Mouse (Mus musculus): Measurements from ENCODE around the gene Tmem100. TPM values are rescaled to one million over a fixed set of nuclear protein-coding genes. Genes with fewer than 3 reads are reported as not detected.
A peak's percentile ranks its signal among the peaks of the same experiment; 100 is the strongest.

Gene Tmem100
- total RNA-seq, 2 experiments from 2014 or later, result 18.1 to 20.6 TPM

DNA sequence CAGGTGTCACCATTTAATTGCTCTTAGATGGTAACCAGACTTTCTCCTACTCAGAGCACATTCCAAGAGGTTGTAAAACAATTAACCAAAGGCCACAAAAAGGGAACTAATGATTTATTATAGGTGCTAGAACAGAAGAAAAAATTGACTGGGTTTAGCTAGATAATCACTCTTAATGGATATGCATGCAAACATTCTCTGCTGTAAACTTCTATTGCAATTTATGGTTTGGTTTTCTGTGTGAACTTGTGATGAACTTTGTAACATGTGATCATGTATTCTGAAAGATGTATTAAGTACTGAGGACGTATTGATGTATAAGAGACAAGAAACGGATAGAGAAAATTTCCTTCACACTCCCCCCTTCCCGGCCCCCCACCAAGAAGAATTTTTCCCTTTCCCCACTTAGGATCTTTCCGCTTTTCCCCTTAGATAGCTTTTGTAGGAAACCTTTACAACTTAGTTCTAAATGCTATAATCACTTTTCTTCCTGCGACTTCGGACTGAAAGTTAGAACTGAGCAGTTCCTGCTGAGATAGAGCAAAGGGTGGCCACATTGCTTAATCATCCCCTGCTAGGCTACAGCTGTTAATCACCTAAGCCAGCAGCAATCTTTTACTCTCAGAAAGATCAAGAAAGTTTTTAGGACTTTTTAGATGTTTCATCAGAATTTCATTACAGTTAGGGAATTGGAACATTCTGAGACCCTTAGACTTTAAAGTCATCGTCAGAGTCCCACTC is 22.2 kb upstream of the Tmem100 start:
- no peak for DNase-seq (ENCODE audit: extremely low spot score in 1 of 2, low spot score in 1 of 2)

DNA sequence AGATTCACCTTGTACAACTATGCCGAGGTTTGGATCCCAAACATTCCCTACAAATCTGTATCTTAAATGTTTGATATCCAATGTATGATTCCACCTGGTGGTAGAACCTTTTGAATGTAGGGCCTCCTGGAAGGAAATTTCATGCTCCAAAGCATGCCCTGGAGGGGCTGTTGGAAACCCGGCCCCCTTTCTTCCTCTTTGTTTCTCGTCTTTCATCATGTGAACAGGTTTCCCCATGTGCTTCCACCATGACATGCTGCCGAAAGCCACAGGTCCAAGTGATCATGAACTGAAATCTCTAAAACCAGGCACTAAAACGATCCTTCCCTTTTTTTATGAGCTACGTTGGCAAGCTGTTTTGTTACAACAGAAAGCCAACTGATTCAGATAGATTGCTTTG is 16.5 kb upstream of the Tmem100 start:
- DNase-seq (ENCODE audit: extremely low spot score in 1 of 2, low spot score in 1 of 2), result no peak

DNA sequence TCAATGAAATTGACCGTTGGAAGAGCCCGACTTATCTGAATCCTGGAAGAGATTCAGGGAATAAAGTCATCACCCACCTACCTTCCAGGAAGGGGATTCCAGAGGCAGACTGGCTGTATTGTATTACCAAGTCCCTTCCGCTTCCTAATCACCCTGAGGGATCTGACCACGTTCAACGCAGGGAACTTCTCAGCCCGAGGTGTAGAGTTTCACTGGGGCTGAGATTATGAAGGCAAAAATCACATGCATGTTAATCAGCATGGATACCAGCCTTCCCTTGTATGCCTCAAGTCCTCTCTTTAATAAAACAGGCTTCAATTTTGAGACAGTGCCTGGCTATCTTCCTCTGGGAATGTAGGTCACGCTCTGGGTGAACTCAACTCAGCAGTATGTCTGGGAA is 14.9 kb upstream of the Tmem100 start:
- no peak for DNase-seq (ENCODE audit: extremely low spot score in 1 of 2, low spot score in 1 of 2)

DNA sequence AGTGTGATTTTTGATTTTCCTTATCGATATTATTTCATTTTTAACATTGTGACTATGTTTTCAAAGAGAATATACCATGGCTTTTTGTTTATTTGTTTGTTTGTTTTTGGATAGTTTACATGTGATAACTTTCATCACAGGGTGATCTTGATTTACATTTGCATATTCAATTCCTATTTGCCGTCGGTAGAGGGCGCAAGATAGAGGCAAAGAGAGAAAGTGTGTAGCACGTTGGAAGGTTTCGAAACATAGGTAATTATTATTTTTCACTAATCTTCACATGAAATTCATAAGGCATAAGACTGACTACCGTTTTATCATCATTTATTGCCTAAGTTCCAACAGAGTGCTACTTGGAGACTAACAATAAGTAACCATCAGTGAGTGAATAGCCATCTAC is 11.0 kb upstream of the Tmem100 start:
- DNase-seq (ENCODE audit: extremely low spot score in 1 of 2, low spot score in 1 of 2), result peak in 1 of 2 experiments; percentile 63

DNA sequence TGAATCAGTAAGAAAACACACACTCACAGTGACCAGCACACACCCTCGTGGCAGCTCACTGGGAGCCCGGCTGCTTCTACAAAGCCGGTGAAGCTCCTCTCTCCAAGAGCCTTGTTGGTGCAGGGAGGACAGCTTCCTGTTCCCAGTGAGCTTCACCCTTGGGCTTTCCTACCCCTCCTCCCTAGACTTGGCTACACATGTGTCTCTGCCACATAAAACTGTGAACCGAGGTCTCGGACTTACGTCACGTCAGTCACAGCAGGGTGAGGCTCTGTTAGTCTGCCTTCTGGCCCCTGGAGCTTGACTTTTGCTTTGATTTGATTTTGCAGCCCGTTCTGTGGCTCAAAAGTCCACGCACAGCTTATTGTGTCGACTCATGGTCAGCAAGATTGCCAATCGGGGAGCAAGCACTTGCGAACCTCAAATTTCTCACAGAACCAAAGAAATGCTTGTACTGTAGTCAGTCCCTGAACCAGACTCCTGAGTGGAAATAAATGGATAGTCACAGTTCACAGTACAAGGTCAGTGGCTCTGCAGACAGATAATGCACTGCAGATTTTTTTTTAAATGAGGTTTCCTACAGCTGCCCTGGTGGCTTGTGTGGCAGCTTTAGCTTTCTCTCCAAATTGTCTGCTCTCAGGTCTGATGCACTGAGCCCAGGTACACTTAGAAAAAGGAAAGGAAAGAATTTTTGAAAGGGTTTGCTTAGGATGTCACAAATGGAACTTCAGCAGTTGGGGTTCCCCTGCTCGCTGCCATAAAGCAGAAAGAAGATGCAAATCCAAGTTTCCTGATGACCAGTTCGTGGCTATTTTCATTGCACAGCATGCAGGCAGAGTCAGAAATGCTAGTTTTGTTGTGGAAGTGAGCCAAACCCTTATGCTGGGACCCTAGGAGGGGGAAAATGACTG is 4.0 kb upstream of the Tmem100 start:
- no peak for DNase-seq (ENCODE audit: extremely low spot score in 1 of 2, low spot score in 1 of 2)

DNA sequence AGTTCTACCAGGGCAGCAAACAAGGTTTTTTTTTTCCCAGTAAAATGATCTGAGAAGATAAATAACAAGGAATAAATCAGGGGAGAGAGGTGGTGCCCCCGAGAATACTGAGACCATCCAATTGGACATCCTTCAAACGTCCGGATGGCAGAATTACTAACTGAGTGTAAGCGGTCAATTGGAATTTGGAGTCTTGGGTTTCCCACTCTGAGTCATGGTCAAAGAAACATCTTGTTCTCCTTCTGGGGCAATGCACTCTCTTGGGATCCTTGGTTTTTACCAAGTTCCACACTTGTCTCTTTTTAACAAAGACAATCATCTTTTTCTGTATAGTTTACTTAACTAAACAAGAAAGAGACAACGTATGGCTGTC is 3.4 kb upstream of the Tmem100 start:
- DNase-seq (ENCODE audit: extremely low spot score in 1 of 2, low spot score in 1 of 2), result no peak

DNA sequence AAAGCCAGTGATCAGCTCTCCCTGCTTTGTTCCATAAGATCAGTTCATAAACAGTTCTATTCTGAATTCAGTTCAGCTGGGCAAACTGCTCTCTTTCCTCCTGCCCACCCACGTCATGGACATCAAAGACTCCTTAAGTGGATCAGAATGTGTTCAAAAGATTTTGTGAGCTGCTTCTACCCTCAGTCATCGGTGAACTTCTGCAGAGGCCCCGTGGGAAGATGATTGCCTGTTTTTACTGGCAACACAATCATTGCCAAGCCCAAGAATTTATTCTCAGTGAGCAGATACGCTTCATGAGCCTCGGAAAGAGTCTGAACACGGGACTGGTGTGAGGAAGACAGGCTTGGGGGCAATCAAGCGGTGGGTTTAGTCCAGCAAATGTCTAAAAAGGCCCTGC is 2.9 kb upstream of the Tmem100 start:
- DNase-seq (ENCODE audit: extremely low spot score in 1 of 2, low spot score in 1 of 2), result no peak

DNA sequence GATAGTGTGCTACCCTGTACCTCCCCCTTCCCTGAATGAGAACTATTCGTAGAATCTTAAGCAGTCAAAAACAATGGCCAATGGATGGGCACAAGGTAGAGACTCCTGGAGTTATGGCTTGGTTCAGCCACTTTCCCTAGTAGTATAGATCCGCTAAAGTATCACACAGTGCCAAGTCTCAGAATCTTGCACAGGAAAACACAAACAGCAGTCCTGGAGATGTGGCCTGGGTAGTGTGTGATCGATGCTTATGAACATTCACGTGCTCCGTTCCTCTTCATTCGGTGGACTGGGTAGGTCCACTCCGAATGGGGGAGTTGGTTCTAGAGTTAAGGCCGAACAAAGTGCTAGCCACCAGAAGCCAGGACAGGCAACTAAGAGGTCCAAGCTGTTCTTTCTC is 1.4 kb upstream of the Tmem100 start:
- DNase-seq (ENCODE audit: extremely low spot score in 1 of 2, low spot score in 1 of 2), result no peak

DNA sequence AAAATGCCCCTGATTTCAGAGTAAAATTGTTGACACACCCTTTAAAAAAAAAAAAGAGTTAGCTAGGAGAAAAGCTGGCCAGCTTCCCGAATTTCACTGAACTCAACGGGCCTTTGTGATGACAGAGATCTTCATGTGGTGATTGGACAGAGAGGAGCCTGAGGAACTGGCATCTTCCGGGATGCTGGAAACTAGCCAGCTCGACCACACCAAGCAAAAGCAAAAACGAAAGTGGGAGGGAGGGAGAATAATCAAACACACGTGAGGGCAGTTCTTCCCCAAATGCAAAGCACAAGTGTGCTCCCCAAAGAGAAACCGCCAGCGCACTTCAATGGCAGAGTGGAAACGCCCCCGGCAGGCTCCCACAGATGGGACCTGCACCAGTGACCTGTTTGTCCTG is 794 bp upstream of the Tmem100 start:
- DNase-seq (ENCODE audit: extremely low spot score in 1 of 2, low spot score in 1 of 2), result no peak

DNA sequence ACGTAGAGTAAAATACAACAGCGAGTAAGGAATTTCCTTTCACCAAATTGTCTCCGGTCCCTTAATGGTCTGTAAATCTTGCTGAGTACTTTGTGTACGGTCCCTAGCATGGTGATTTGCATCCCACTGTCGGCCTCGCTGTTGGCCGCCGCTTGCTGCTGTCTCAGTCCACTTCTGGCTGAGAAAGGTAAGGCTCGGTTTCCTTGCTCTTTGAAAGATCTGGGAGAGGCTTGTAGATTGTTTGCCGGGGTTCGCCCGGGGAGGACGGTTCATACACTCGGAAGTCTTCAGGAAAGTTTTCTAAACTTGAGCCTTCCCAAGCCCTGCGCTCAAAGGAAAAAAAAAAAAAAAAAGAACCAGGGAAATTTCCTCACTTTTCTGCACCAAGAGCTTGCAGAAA is 409 bp downstream of the Tmem100 start:
- DNase-seq (ENCODE audit: extremely low spot score in 1 of 2, low spot score in 1 of 2), result peak in 1 of 2 experiments; percentile 32

DNA sequence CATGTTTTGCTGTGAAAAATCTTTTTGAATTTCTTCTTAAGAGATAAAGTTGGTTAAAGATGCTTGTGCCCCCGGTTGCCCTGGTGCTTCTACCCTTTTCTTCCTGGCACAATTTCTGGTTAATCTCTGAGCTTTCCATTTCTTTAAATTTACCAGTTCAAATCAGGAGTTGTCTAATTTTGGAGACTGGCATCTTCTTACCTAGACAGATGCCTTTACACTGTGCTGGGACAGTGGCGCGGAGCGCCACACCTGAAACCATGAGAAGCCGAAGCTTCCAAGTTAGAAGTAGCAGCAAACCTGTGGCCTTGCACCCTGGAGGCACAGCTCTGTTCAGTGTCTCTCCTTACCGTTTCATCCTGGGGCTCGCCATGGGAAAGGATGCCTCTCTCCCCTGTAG is 928 bp downstream of the Tmem100 start:
- DNase-seq (ENCODE audit: extremely low spot score in 1 of 2, low spot score in 1 of 2), result no peak

DNA sequence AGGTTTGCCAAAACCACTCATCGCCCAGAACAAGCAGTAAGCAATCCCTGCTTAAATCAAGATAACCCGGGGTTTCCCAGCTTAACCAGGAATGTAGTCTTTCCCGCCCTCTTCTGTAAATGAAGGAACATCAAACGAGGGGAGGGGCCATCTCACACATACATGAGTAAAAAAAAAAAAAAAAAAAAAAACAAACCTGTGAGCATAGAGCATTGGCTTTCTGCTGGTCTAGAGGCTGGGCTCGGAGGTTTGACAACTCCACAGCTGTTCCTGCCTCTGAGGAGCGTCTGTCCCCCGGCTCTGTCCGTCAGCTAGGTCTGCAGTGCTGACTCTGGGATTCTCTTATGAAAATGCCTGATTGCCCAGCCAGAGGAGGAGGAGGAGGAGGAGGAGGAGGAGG is 2.7 kb downstream of the Tmem100 start:
- no peak for DNase-seq (ENCODE audit: extremely low spot score in 1 of 2, low spot score in 1 of 2)

DNA sequence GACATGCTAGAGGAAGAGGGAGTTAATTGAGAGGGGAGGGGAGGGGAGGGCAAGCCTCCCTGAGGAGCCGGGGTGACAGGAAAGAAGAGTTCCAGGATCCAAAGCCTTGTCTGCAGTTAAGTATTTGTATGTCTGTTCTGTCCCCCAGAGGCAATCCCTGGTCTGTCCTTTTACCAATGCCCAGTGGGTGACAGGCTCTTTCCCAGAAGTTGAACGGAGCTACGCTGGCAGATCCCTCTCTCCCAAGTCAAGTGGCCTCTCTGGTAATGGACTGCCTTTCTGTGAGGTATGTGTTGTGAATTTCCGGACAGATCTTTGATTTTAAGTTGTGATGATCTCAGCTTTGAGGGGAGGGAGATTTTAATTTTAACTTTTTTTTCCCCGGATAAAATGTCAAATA is 3.3 kb downstream of the Tmem100 start:
- DNase-seq (ENCODE audit: extremely low spot score in 1 of 2, low spot score in 1 of 2), result no peak

DNA sequence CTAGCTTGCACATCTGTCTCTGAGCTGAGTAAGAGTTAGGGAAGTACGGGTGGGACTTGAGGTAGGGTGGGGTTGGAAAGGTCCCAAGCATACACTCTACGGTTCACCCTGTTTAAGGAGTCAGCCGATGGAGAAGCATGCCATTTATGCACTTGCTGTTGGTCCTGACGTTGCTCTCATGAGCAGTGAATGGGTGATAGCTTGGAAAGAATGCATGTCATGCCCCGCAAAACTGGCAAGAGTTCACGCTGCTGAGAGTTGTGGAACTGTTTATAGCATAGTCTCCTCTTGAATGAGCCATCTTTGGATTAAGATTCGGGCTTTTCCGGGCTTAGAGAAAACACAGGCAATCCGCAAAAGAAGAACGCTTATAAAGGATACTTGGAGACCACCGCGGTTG is 4.5 kb downstream of the Tmem100 start:
- DNase-seq (ENCODE audit: extremely low spot score in 1 of 2, low spot score in 1 of 2), result no peak

DNA sequence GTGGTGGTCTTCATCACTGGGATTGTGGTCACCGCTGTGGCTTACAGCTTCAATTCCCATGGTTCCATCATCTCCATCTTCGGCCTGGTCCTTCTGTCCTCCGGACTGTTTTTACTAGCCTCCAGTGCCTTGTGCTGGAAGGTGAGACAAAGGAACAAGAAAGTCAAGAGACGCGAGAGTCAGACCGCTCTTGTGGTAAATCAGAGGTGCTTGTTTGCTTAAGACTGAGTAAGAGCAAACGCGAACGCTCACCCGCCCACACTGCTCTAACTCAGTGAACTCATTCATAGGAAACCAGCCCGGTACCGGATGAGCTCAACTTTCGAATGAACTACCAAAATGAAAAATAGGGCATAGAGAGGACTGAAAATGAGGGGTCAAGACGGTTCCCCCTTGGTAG is 5.4 kb downstream of the Tmem100 start:
- no peak for DNase-seq (ENCODE audit: extremely low spot score in 1 of 2, low spot score in 1 of 2)

DNA sequence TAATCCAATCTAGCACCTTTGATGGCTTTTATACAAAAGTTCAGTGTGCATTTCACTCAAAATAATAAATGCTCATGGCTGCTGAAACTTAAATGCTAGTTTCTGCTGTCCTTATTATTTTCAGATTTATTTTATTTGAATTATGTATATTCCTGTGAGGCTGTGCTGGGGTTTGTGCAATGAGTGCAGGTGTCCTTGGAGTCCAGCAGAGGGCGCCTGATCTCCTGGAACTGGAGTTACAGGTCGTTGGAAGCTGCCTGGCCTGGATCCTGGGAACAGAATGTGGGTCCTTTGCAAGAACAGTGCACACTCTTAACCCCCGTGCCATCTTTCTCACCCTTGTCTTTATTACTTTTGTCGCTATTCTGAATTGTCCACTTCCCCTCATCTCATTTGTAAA is 6.3 kb downstream of the Tmem100 start:
- no peak for DNase-seq (ENCODE audit: extremely low spot score in 1 of 2, low spot score in 1 of 2)

DNA sequence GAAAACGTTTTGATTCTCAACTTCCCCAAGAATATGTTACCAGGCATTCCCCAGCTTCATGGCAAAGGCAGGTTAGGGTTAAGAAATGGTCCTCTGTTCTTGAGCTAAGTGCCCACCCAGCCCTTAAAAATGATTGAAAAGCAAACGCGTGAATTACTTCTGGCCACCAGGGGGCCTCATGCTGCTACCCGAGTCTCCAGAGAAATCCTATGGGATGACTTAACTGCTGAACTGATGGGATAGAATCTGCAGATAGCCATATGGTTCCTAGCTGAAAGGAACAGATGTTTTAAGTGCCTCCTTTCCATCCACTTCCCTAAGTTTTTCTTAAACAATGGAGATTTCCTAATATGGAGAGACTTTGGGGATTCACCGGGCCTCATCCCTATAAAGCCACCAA is 7.9 kb downstream of the Tmem100 start:
- DNase-seq (ENCODE audit: extremely low spot score in 1 of 2, low spot score in 1 of 2), result peak; percentile 25 to 67

DNA sequence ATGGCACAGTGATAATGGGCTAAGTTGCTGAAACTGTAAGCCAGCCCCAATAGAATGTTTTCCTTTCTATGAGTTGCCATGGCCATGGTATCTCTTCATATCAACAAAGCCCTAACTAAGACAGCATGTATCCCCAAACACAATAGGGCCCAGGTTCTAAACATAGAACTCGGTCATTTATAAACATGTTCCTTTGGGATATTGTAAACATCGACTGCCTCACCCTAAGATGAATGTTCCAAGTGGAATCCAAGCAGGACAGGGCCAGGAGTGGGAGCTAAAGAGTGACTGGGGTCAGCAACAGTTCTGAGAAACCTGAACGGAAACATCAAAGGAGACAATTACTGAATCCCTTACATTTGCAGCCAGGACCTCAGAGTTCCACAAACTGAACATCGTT is 14.3 kb downstream of the Tmem100 start:
- no peak for DNase-seq (ENCODE audit: extremely low spot score in 1 of 2, low spot score in 1 of 2)

DNA sequence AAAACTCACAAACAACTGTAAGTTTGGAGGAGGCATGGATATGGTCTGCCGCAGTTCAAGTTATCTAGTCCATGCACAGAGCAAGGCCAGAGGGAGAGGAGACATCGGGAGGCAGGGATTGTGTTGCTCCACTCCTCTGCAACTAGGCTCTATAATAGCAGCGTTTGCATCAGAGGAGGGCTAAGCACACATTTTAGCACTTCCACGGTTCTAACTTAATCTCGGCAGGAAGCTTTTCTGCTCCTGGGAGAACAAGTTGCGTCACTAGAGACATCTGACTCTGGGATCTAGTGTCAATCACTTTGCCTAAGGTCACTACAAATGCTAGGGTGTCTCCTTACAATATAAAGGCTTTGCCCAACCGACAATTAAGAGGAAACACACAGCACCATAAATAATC is 16.1 kb downstream of the Tmem100 start:
- no peak for DNase-seq (ENCODE audit: extremely low spot score in 1 of 2, low spot score in 1 of 2)

DNA sequence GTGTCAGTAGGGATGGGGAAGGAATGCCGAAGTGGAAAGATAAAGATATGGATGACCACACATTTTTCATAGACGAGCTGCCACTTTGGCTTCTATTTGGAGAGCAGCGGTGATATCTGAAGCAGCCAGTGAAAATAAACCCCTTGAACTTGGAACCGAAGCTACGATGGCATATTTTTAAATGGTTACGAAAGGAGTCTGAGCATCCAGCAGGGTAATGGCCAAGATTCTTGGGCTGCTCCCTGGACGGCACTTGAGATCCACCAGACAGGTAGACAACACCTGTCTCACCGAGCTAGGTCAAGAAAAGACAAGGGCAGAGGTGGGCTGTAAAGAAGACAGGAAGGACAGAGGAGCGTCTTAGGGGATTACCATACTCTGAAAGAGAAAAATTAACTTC is 17.1 kb downstream of the Tmem100 start:
- DNase-seq (ENCODE audit: extremely low spot score in 1 of 2, low spot score in 1 of 2), result no peak

DNA sequence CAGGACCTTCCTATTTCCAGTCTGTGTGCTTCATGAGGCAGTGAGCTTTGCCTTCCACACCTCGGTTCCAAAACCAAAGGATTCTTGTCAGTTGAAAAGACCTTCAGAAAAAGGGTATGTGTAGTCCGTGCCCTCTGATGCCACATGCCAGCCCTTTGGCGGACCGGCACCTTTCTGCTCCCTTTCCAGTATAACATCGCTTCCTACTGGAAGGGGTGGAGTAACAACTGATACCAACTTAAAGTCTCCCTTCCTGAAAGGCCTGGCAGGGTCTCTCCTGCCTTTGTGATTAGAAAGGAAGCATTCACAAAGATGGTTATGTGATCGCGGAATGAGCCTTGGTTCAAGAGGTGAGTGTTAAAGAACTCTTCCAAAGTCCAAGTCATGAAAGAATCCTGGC is 19.9 kb downstream of the Tmem100 start:
- DNase-seq (ENCODE audit: extremely low spot score in 1 of 2, low spot score in 1 of 2), result no peak

DNA sequence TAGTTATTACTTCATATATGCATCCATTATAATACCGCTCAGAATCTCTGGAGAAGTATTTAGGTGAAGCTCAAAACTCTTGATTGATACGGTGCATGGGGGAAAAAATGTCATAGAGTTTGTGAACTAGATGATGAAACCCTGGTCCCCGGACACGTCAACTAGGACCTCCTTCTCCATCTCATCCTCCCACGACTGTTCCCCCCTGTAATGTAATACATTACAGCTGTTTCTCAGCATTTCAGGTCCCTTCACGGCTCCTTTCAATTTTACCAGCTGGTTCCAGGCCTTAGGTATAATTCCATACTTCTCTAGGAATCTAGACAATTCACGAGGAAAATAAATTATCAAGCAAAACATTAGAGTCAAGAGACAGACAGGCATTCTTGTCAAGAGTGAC is 22.6 kb downstream of the Tmem100 start:
- no peak for DNase-seq (ENCODE audit: extremely low spot score in 1 of 2, low spot score in 1 of 2)

All from layer of hippocampus, postnatal 25 days (tissue).